Mouse (Mus musculus): ENCODE data around the gene Ttll12.

DNA sequence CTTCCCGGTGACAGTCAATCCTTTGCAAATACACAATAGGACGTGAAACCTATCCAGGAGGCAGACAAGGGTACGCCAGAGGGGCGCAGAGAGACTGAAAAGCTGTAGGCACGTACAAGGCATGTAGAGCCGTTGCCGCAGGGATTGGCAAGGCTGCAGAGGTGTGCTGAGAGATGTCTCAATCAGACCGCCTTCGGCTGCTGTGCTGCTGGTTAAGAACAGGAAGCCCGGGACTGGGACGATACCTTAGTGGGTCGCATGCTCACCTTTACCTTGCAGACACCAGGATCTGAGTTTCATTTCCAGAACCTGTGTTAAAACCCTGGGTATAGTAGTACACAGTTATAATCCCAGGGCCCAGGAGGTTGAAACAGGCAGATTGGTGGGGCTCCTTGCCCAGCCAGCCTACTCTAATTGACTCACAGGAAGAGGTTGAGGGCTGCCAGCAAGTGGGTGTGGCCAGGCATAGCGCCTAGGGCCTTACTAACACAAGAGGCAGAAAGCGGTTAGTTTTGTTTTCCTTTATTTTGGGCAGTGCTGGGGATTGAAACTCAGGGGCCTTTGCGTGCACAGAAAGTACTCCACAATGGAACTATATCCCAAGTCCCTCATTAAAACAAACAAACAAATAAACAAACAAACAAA lies 32.2 kb downstream of the Ttll12 start:
- TF ChIP-seq POLR2A (IDR thresholded peaks at IDR 0.05; ENCODE audit: borderline replicate concordance, extremely low read depth, low read depth, low read length) (peak; percentile 63; the same call in 1 of the 2 replicates), CTCF (IDR thresholded peaks at IDR 0.05; ENCODE audit: insufficient read depth, low read length) (no peak)

Data from lung, adult 2 months (tissue).